Mouse (Mus musculus) limb, embryonic 15.5 days (tissue): ENCODE results near the gene Ramp1. TPM values are rescaled to one million over a fixed set of nuclear protein-coding genes. Genes with fewer than 3 reads are reported as not detected.

Experiments
- ATAC-seq: fragments of 200-750 bp; cut with Nextera tagmentation; 2 replicates; pipeline ENCODE4 v1.8.0; 2017; ENCODE audit warnings: low read depth, moderate TSS enrichment; ENCODE audit not compliant: insufficient number of reproducible peaks, low FRiP score, low TSS enrichment
- H3K27ac ChIP-seq: fragments of 300-500 bp; sonication (generic); 2 replicates; pipeline ENCODE4 v1.5.1; 2015; ENCODE audit warnings: moderate library complexity, mild to moderate bottlenecking, inconsistent platforms
- H3K27me3 ChIP-seq: fragments of 300-500 bp; sonication (generic); 2 replicates; pipeline ENCODE4 v1.6.1; 2015; ENCODE audit warnings: inconsistent platforms
- H3K36me3 ChIP-seq: fragments of 300-500 bp; sonication (generic); 2 replicates; pipeline ENCODE4 v1.6.1; 2015; ENCODE audit warnings: inconsistent platforms
- H3K4me1 ChIP-seq: fragments of 300-500 bp; sonication (generic); 2 replicates; pipeline ENCODE4 v1.6.1; 2015; ENCODE audit warnings: inconsistent platforms
- H3K4me2 ChIP-seq: fragments of 300-500 bp; sonication (generic); 2 replicates; pipeline ENCODE4 v1.6.1; 2015; ENCODE audit warnings: mild to moderate bottlenecking, inconsistent platforms
- H3K4me3 ChIP-seq: fragments of 300-500 bp; sonication (generic); 2 replicates; pipeline ENCODE4 v1.5.1; 2015; ENCODE audit warnings: mild to moderate bottlenecking, inconsistent platforms
- H3K9ac ChIP-seq: fragments of 300-500 bp; sonication (generic); 2 replicates; pipeline ENCODE4 v1.6.1; 2015; ENCODE audit warnings: inconsistent platforms
- H3K9me3 ChIP-seq: fragments of 300-500 bp; sonication (generic); 2 replicates; pipeline ENCODE4 v1.6.1; 2016; ENCODE audit warnings: inconsistent platforms
- WGBS: fragments of 180-500 bp; shearing (Covaris S2); methylation state at CpG from one replicate; pipeline ENCODE4 v1.1.7; 2015; 5-methylcytosine and 5-hydroxymethylcytosine counted together
- polyA plus RNA-seq: library from polyadenylated mRNA; unstranded; fragments of >200 nt; fragmentation: Nextera tagmentation; extraction: Ambion mirVana; gene quantifications from 2 replicates; pipeline ENCODE4 v1.2.1, GENCODE M21; 2015

The Ramp1 gene
- polyA plus RNA-seq, result 9.6 and 17.3 TPM in 2 replicates

DNA sequence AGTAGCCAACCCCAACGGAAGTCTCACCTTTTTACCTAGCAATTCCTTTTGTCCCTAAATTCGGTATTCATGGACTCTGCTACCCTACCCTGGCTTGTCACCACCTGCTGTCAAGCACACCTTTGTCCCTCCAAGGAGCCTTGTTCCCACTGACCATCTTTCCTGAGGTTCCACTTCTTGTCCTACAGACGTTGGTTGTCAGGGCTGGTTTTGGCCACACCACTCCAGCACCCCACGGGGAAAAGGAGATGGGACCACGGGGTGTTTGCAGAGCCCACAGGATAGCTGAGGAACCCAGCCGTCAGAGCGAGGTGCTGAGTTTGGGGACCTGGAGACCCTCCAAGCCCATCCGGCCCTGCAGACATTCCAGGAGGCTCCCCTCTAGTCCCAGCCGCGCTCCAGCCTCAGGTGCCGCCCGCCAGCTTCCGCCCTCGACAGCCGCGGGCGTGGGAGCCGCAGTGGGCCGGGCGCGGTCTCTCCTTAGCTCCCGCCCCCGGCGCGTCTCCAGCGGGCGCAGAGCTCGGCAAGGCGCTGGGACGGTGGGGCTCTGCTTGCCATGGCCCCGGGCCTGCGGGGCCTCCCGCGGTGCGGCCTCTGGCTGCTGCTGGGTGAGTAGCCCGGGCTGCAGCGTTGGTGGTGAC lies at the start of gene Ramp1:
Gene Ramp1, plus strand, starts transcription at position 290 of the 641 bp plus-strand sequence.
- Histone ChIP-seq H3K27me3 (peaks cover 23% of the 10 kb centered on the region), H3K9ac (peak within 1 kb of the TSS; percentile 39), H3K9me3 (no peaks in the 10 kb centered on the region), H3K36me3 (no peaks in the 10 kb centered on the region), H3K27ac (no peak within 1 kb of the TSS), H3K4me1 (peaks cover 16% of the 10 kb centered on the region), H3K4me2 (peak within 1 kb of the TSS; percentile 88), H3K4me3 (peak within 1 kb of the TSS; percentile 43)
- ATAC-seq, result 0 out of 2 replicates have a peak, but pooled peaks have one; percentile 48
- whole genome bisulfite sequencing, result 3% methylated on average over 36 of the region's 37 CpGs

DNA sequence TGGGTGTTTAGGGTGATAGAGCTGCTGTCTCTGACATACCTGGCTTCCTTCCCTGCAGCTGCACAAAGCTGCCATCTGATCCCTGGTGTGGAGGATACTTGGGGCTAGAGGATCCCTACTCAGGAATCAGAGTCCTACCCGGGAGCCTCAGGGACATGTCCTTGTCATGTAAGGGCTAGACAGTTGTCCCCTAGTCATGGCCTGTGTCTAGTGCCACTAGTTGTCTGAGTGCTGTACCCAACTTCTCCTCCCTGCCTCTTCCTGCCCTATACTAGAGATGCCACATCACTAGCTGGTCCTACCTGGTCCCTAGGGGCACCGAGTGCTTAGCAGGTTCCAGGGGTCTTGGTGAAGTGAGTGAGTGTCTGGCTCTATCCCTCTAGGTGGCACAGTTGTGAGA lies 42.6 kb upstream of the Ramp1 start:
- 77% methylated on average over 2 of the region's 2 CpGs for WGBS
- H3K9me3 ChIP-seq, result no peaks in the 10 kb centered on the region
- no peaks in the 10 kb centered on the region for H3K4me1 ChIP-seq
- no peaks in the 10 kb centered on the region for H3K36me3 ChIP-seq
- H3K4me3 ChIP-seq, result no peak overlapping the region
- no peak overlapping the region for H3K4me2 ChIP-seq
- no peak overlapping the region for H3K9ac ChIP-seq
- ATAC-seq, result no peak
- H3K27ac ChIP-seq, result no peak overlapping the region
- H3K27me3 ChIP-seq, result no peaks in the 10 kb centered on the region

DNA sequence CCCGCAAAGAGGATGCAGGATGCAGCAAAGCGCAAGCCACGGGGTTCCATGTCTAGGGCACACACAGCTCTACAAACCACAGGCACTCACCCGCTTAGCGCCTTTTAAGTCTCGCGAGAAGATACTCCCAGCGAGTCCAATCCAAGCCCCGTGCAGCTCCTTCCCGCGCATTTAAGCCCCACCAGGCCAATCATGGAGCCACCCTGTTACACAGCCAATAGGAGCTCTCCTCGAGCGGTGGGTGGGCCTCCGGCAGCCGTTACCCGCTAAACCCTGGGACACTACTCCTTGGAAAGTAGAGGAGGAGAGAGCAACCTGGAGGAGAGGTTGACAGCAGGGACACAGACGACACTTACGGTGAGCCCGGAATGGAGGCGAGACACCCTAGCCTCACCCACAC lies 34.8 kb upstream of the Ramp1 start, which contains the start of gene Rbm44:
Gene Rbm44, plus strand, starts transcription at position 277 of the 400 bp plus-strand sequence.
- no peak within 1 kb of the TSS for H3K9ac ChIP-seq
- no peak within 1 kb of the TSS for H3K27ac ChIP-seq
- WGBS, result 70% methylated on average over 20 of the region's 20 CpGs
- H3K4me2 ChIP-seq, result no peak within 1 kb of the TSS
- H3K36me3 ChIP-seq, result no peaks in the 10 kb centered on the region
- H3K4me3 ChIP-seq, result no peak within 1 kb of the TSS
- H3K4me1 ChIP-seq, result no peaks in the 10 kb centered on the region
- no peaks in the 10 kb centered on the region for H3K27me3 ChIP-seq
- ATAC-seq, result no peak
- no peaks in the 10 kb centered on the region for H3K9me3 ChIP-seq

DNA sequence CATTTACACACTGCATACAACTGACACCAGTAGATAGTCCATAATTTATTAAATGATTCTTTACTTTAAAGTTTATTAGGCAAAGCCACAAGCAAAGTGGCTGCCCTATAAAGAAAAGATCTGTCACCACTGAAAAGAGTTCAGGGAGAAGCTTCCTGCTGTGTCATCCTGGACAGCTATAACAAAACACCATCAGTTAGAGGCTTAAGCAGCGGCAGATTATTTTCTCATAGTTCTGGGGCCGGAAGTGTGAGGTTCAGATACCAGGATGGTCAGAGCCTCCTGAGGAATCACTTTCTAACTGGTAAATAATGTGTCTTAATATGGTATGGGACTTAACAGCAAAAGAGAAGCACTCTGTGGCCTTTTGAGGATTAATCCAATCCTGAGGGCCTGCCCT lies 28.1 kb upstream of the Ramp1 start:
- WGBS, result 82% methylated on average over 2 of the region's 2 CpGs
- no peak for ATAC-seq
- Histone ChIP-seq H3K4me1 (no peaks in the 10 kb centered on the region), H3K4me2 (no peak overlapping the region), H3K9ac (no peak overlapping the region), H3K4me3 (no peak overlapping the region), H3K9me3 (no peaks in the 10 kb centered on the region), H3K36me3 (no peaks in the 10 kb centered on the region), H3K27me3 (no peaks in the 10 kb centered on the region), H3K27ac (no peak overlapping the region)

DNA sequence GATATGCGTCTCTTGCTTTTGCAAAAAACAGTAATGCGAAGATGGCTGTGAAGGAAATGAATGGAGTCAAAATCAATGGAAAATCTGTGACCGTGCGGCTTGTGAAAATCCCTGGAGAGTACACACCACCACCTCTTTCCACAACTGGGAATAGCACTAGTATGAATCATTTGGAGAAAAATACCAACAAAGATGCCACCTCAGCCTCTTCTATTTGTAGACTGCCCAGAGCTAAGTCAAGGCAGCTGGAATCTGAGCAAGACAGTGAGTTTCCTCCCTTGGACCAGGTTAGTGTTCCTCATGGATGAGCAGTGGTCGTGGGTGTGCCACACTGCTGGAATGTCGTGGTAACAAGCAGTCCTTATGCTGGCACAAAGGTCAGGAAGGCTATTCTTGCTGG lies 12.8 kb upstream of the Ramp1 start:
- H3K4me1 ChIP-seq, result no peaks in the 10 kb centered on the region
- no peaks in the 10 kb centered on the region for H3K36me3 ChIP-seq
- H3K4me2 ChIP-seq, result no peak overlapping the region
- ATAC-seq, result no peak
- no peaks in the 10 kb centered on the region for H3K9me3 ChIP-seq
- H3K27me3 ChIP-seq, result no peaks in the 10 kb centered on the region
- no peak overlapping the region for H3K4me3 ChIP-seq
- 84% methylated on average over 6 of the region's 6 CpGs for WGBS
- H3K9ac ChIP-seq, result no peak overlapping the region
- H3K27ac ChIP-seq, result no peak overlapping the region

DNA sequence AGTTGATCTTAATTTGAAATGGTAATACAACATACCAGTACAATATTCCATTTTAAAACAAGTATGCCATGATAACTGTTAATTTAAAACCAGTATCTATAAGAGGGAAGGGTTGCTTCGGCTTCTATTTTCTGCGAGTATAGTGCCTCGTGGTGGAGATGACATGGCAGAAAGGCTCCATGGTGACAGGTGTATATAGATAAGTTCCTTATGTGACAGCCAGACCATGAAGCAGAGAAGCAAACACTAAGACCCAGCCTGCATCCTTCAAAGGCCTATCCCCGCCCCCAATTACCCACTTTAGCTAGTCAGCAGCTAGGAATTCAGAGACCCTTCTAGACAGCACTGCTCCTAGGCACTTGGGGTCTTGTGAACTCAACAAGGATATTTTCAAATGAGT lies 10.5 kb upstream of the Ramp1 start:
- ATAC-seq, result no peak
- 83% methylated on average over 4 of the region's 4 CpGs for WGBS

DNA sequence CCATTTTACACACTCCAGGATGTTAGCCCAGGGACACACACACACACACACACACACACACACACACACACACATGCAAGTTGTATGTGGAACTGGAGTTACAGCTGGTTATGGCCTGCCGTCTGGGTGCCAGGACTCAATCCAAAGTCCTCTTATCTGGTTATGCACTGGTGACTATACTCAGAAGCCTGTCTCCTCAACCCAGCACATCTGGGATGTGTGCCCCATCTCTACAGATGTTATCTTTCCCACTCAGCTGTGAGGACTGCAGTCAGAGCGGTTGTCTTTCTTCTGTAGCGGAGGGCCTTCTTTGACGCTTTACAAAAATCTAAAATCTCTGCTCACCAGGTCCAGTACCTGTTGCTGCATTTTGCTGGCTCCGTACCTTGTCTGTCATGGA lies 4.8 kb upstream of the Ramp1 start:
- Histone ChIP-seq H3K27me3 (peaks cover 12% of the 10 kb centered on the region), H3K4me3 (no peak overlapping the region), H3K27ac (no peak overlapping the region), H3K9ac (no peak overlapping the region), H3K4me1 (peaks cover 8% of the 10 kb centered on the region), H3K9me3 (no peaks in the 10 kb centered on the region), H3K4me2 (no peak overlapping the region), H3K36me3 (no peaks in the 10 kb centered on the region)
- ATAC-seq, result no peak
- WGBS, result 86% methylated on average over 5 of the region's 5 CpGs

More for the DNA sequence above, 10.5 kb upstream of the Ramp1 start:
- H3K9ac ChIP-seq, result no peak overlapping the region
- H3K4me1 ChIP-seq, result no peaks in the 10 kb centered on the region
- H3K4me2 ChIP-seq, result no peak overlapping the region
- no peak overlapping the region for H3K27ac ChIP-seq
- H3K36me3 ChIP-seq, result no peaks in the 10 kb centered on the region
- H3K9me3 ChIP-seq, result no peaks in the 10 kb centered on the region
- H3K27me3 ChIP-seq, result no peaks in the 10 kb centered on the region
- H3K4me3 ChIP-seq, result no peak overlapping the region

DNA sequence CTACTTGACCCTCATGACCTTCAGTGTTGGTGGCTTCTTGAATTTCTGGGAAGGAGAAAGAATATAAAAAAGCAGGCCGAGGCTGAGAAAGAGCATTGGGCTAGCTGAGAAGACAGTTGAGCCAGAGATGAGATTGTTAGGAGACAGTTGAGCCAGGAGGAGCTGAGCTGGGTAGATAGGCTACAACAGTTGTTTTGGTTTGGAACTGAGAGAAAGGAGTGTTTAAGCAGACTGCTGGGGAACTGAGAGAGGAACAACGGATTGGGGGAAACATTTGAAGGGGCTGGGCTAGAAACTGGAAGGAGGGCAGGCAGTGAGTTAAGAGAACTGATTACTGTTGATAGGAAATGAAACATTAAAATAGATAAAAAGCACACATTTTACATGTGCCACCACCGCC lies 3.6 kb upstream of the Ramp1 start:
- no peak overlapping the region for H3K4me3 ChIP-seq
- no peaks in the 10 kb centered on the region for H3K36me3 ChIP-seq
- H3K9ac ChIP-seq, result no peak overlapping the region
- H3K4me1 ChIP-seq, result peaks cover 12% of the 10 kb centered on the region
- WGBS, result 39% methylated on average over 3 of the region's 3 CpGs
- H3K27me3 ChIP-seq, result peaks cover 23% of the 10 kb centered on the region
- no peaks in the 10 kb centered on the region for H3K9me3 ChIP-seq
- H3K27ac ChIP-seq, result no peak overlapping the region
- no peak overlapping the region for H3K4me2 ChIP-seq
- ATAC-seq, result no peak

DNA sequence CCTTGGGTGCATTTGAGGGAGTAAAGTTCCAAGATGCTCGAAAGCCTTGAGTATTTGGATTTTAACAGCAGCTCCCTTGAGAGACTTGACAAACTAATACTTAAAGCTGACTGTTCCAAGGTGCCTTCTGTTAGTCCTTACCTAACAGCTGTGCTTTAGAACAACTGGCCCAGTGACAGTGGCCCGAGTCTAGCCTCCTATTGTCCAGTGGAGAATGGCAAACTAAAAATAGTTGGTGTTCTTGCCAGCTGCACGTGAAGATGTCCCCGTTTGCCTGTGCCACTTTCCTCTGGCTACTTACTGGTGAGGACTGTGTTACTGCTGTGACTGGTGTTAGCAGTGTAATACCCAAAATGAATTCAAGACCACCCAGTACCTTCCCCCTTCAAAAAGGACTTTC lies 2.8 kb upstream of the Ramp1 start:
- H3K9me3 ChIP-seq, result no peaks in the 10 kb centered on the region
- no peak overlapping the region for H3K4me3 ChIP-seq
- H3K4me2 ChIP-seq, result no peak overlapping the region
- no peak for ATAC-seq
- no peak overlapping the region for H3K9ac ChIP-seq
- H3K27me3 ChIP-seq, result peaks cover 23% of the 10 kb centered on the region
- H3K27ac ChIP-seq, result no peak overlapping the region
- no peaks in the 10 kb centered on the region for H3K36me3 ChIP-seq
- 70% methylated on average over 4 of the region's 4 CpGs for WGBS
- peaks cover 16% of the 10 kb centered on the region for H3K4me1 ChIP-seq

DNA sequence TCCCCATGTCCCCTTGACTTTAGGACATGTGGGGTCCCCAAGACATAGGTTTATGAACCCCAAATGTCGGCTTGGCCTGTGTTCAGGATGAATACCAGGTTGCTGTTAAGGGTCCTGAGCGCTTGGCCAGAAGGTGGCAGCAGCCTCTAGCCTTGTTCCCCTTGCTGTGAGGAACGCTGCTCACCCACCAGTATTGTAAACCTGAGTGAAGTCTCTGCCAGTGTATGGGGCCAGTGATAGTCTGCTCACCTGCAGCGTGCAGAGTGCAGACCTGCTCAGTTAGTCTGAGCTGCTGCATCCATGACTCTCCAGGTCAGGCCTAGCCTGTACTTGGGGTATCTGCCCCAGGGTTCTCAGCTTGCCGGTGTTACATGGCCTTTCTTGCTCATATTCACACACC lies 536 bp upstream of the Ramp1 start:
- Histone ChIP-seq H3K27me3 (peaks cover 23% of the 10 kb centered on the region), H3K36me3 (no peaks in the 10 kb centered on the region), H3K4me1 (peaks cover 16% of the 10 kb centered on the region), H3K9me3 (no peaks in the 10 kb centered on the region), H3K4me2 (peak overlapping the region; percentile 88; the same call in 1 of the 2 replicates), H3K9ac (no peak overlapping the region), H3K4me3 (no peak overlapping the region), H3K27ac (no peak overlapping the region)
- WGBS, result 29% methylated on average over 5 of the region's 5 CpGs
- ATAC-seq, result no peak

DNA sequence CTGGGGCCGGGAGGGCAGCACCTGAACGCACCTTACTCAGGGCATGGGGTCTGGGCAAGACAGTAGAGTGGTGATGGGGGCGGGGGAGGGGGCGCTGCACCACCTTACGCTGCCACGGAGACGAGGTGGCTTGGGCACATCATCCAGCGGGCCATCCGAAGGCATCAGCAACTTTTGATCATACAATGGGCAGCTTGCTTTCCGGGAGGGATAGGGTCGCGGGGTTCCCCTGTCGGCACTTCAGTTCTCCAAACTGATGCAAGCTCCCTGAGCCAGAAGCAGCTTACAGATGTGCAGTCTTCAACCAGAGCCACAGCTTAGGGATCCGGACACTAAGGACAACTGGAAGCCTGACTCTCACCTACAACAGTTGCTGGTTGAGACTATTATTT lies 548 bp downstream of the Ramp1 start:
- H3K36me3 ChIP-seq, result no peaks in the 10 kb centered on the region
- H3K4me2 ChIP-seq, result peak overlapping the region; percentile 88
- peak overlapping the region; percentile 43 for H3K4me3 ChIP-seq
- no peak overlapping the region for H3K27ac ChIP-seq
- H3K4me1 ChIP-seq, result peaks cover 16% of the 10 kb centered on the region
- 9% methylated on average over 14 of the region's 14 CpGs for WGBS
- H3K9ac ChIP-seq, result peak overlapping the region; percentile 39
- no peaks in the 10 kb centered on the region for H3K9me3 ChIP-seq
- H3K27me3 ChIP-seq, result peaks cover 23% of the 10 kb centered on the region
- ATAC-seq, result no peak

DNA sequence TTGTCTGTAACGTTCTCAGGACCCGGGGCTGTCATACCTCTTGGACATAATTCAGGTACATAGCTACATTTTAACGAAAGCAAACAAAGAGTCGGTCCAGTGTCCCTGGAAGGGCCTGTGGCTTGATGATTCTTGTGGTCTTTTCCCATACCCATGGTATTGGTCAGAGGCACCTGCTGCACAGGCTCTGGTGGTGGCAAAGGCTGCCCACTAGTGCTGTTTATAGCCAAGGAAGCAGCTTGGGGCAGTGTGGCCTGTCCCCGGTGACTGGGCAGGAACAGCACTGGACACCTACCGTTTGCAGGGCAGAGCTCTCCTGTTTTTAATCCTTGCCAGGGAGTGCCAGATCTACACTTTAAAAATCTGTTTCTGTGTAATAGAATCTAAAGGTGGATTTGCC lies 1.1 kb downstream of the Ramp1 start:
- no peak for ATAC-seq
- Histone ChIP-seq H3K4me3 (no peak overlapping the region), H3K4me2 (peak overlapping the region; percentile 88; the same call in 1 of the 2 replicates), H3K27ac (no peak overlapping the region), H3K9ac (no peak overlapping the region), H3K4me1 (peaks cover 16% of the 10 kb centered on the region), H3K9me3 (no peaks in the 10 kb centered on the region), H3K36me3 (no peaks in the 10 kb centered on the region), H3K27me3 (peaks cover 23% of the 10 kb centered on the region)
- 72% methylated on average over 6 of the region's 6 CpGs for whole genome bisulfite sequencing

DNA sequence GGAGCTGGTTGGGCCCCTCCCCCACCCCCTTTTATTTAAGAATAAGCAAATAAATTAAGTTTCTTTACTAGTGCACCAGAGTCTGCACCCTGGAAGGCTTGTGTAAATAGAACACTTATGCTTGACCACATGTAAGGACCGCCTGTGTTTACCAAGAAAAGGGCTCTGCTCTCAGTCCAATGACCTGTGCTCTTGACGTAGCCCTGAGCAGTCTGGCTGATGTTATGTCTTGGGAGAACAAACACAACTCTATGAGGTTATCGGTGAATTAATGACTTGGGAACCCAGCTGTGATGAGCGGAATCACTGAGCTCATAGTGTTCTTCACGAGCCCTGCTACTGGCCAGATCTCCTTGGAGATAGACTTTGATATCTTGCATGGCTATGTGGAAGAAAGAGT lies 1.6 kb downstream of the Ramp1 start:
- no peak for ATAC-seq
- no peak overlapping the region for H3K4me3 ChIP-seq
- H3K9me3 ChIP-seq, result no peaks in the 10 kb centered on the region
- no peaks in the 10 kb centered on the region for H3K36me3 ChIP-seq
- 64% methylated on average over 5 of the region's 5 CpGs for WGBS
- H3K9ac ChIP-seq, result no peak overlapping the region
- H3K4me2 ChIP-seq, result no peak overlapping the region
- H3K4me1 ChIP-seq, result peaks cover 16% of the 10 kb centered on the region
- H3K27me3 ChIP-seq, result peaks cover 23% of the 10 kb centered on the region
- H3K27ac ChIP-seq, result no peak overlapping the region
